Mouse (Mus musculus) lung, embryonic 14.5 days (tissue): ENCODE results near the gene Atp6v1g2. TPM values are rescaled to one million over a fixed set of nuclear protein-coding genes. Genes with fewer than 3 reads are reported as not detected.
"Not testable (repeated sequence)": the region's sequence is repeated elsewhere in the genome, so short reads cannot be mapped to it uniquely, and the experiment has no call there.

Source experiments
- ATAC-seq: fragments of 200-750 bp; cut with Nextera tagmentation; 2 replicates; pipeline ENCODE4 v1.8.0; 2017; ENCODE audit warnings: mild to moderate bottlenecking, moderate TSS enrichment, moderate library complexity; ENCODE audit not compliant: insufficient read depth
- DNase-seq: peaks from one replicate; pipeline ENCODE4 v3.0.0-alpha.2; 2015
- H3K27ac ChIP-seq: fragments of 300-500 bp; sonication (generic); 2 replicates; pipeline ENCODE4 v1.5.1; 2014; ENCODE audit warnings: low read depth, mild to moderate bottlenecking, moderate library complexity
- H3K27me3 ChIP-seq: fragments of 300-500 bp; sonication (generic); 2 replicates; pipeline ENCODE4 v1.6.1; 2014; ENCODE audit warnings: low read length, control low read depth; ENCODE audit not compliant: insufficient read depth
- H3K36me3 ChIP-seq: fragments of 300-500 bp; sonication (generic); 2 replicates; pipeline ENCODE4 v1.6.1; 2014; ENCODE audit warnings: control low read depth; ENCODE audit not compliant: insufficient read depth
- H3K4me1 ChIP-seq: fragments of 300-500 bp; sonication (generic); 2 replicates; pipeline ENCODE4 v1.6.1; 2014; ENCODE audit warnings: antibody characterized with exemption, control low read depth; ENCODE audit not compliant: insufficient read depth
- H3K4me2 ChIP-seq: fragments of 300-500 bp; sonication (generic); 2 replicates; pipeline ENCODE4 v1.6.1; 2014; ENCODE audit warnings: mild to moderate bottlenecking
- H3K4me3 ChIP-seq: fragments of 300-500 bp; sonication (generic); 2 replicates; pipeline ENCODE4 v1.5.1; 2014; ENCODE audit warnings: low read depth, low read length
- H3K9ac ChIP-seq: fragments of 300-500 bp; sonication (generic); 2 replicates; pipeline ENCODE4 v1.6.1; 2014
- H3K9me3 ChIP-seq: fragments of 300-500 bp; sonication (generic); 2 replicates; pipeline ENCODE4 v1.6.1; 2016; ENCODE audit warnings: low read depth, low read length, control low read depth
- CTCF ChIP-seq: IDR thresholded peaks from 2 replicates; pipeline ENCODE4 v1.5.1; 2016; ENCODE audit warnings: antibody characterized with exemption, low read depth
- WGBS: fragments of 180-500 bp; shearing (Covaris S2); extraction: QIAGEN DNeasy Blood & Tissue Kit; methylation state at CpG from one replicate; pipeline ENCODE4 v1.1.7; 2014; 5-methylcytosine and 5-hydroxymethylcytosine counted together
- polyA plus RNA-seq: library from polyadenylated mRNA; unstranded; fragments of >200 nt; fragmentation: Nextera tagmentation; extraction: Ambion mirVana; gene quantifications from 2 replicates; pipeline ENCODE4 v1.2.1, GENCODE M21; 2014

Gene Atp6v1g2
- polyA plus RNA-seq, 1 experiment from 2014 or later: 3.7 TPM

GRCm38 (mm10) chr17:35232043-35232442, 1.4 kb upstream of the Atp6v1g2 start:
- peaks cover 45% of the 10 kb centered on the region for H3K36me3 ChIP-seq
- TF ChIP-seq CTCF: peak; percentile 92
- H3K27me3 ChIP-seq: no peaks in the 10 kb centered on the region
- H3K9ac ChIP-seq: no peak overlapping the region
- H3K27ac ChIP-seq: no peak overlapping the region
- WGBS: 14% methylated on average over 12 of the region's 12 CpGs
- H3K4me3 ChIP-seq: no peak overlapping the region
- H3K4me1 ChIP-seq: peaks cover 13% of the 10 kb centered on the region; the same call in 1 of the 2 replicates
- no peak overlapping the region for H3K4me2 ChIP-seq
- H3K9me3 ChIP-seq: no peaks in the 10 kb centered on the region
- no peak for ATAC-seq
- peak; percentile 95 for DNase-seq

DNA sequence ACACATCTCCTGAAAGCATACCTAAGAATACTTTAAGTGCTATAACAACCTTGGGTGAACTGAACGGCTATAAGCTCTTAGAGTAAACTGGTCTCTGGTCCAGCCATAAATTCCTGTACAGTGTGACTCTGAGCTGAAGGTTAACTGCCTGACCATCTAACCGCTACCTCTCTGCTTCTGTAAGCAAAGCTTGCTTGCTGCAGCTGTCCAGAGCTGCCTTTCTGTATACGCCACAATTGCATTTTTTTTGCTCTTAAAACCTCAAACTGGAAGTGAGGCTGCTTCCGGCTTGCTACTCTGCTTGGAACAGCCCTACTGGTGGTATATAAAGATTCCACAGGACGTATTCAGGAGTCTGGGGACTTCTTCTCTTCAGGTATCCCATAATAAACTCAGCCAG, 801 bp upstream of the Atp6v1g2 start:
- peak overlapping the region; percentile 85; the same call in 1 of the 2 replicates for H3K27ac ChIP-seq
- peaks cover 13% of the 10 kb centered on the region; the same call in 1 of the 2 replicates for H3K4me1 ChIP-seq
- H3K4me2 ChIP-seq: peak overlapping the region; percentile 71; the same call in 1 of the 2 replicates
- peaks cover 42% of the 10 kb centered on the region for H3K36me3 ChIP-seq
- no peaks in the 10 kb centered on the region for H3K9me3 ChIP-seq
- TF ChIP-seq CTCF: no peak
- no peak for DNase-seq
- no peak overlapping the region for H3K9ac ChIP-seq
- no peak for ATAC-seq
- no peak overlapping the region for H3K4me3 ChIP-seq
- 68% methylated on average over 5 of the region's 5 CpGs for WGBS
- no peaks in the 10 kb centered on the region for H3K27me3 ChIP-seq

- peak overlapping the region; percentile 97 for H3K27ac ChIP-seq
- peak overlapping the region; percentile 71 for H3K4me2 ChIP-seq
- H3K9me3 ChIP-seq, H3K9ac ChIP-seq, H3K27me3 ChIP-seq, ATAC-seq, DNase-seq: not testable (repeated sequence)
- H3K4me3 ChIP-seq: peak overlapping the region; percentile 65
- H3K36me3 ChIP-seq: peaks cover 28% of the 10 kb centered on the region
- peaks cover 13% of the 10 kb centered on the region; the same call in 1 of the 2 replicates for H3K4me1 ChIP-seq
- 76% methylated on average over 7 of the region's 7 CpGs for WGBS
Measured at GRCm38 (mm10) chr17:35234090-35234489, 630 bp downstream of the Atp6v1g2 start.

DNA sequence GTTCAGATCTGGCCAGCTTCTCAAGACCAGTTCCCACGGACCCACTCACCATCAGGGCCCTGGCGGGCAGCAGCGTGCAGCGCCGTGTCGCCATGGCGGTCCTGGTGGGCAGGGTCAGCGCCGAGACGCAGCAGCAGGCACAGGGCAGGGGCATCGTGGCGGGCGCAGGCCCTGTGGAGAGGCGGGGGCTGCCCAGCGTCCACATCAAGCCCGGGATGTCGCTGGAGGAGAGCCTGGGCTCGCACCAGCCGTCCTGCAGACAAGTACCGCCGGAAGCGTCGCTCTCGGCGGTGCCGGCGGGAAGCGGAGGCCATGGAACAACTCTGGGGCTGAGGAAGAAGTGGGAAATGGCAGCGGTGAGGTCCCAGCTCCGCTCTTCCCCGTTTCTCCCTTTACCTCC, 1.4 kb downstream of the Atp6v1g2 start:
- DNase-seq (peak; percentile 76), ATAC-seq (peak; percentile 25)
- Histone ChIP-seq H3K4me2 (peak overlapping the region; percentile 71), H3K27ac (peak overlapping the region; percentile 97), H3K36me3 (peaks cover 20% of the 10 kb centered on the region), H3K4me3 (peak overlapping the region; percentile 65), H3K9me3 (no peaks in the 10 kb centered on the region), H3K27me3 (no peaks in the 10 kb centered on the region), H3K4me1 (peaks cover 13% of the 10 kb centered on the region; the same call in 1 of the 2 replicates), H3K9ac (peak overlapping the region; percentile 86)
- 4% methylated on average over 31 of the region's 31 CpGs for WGBS
- TF ChIP-seq CTCF: no peak

DNA sequence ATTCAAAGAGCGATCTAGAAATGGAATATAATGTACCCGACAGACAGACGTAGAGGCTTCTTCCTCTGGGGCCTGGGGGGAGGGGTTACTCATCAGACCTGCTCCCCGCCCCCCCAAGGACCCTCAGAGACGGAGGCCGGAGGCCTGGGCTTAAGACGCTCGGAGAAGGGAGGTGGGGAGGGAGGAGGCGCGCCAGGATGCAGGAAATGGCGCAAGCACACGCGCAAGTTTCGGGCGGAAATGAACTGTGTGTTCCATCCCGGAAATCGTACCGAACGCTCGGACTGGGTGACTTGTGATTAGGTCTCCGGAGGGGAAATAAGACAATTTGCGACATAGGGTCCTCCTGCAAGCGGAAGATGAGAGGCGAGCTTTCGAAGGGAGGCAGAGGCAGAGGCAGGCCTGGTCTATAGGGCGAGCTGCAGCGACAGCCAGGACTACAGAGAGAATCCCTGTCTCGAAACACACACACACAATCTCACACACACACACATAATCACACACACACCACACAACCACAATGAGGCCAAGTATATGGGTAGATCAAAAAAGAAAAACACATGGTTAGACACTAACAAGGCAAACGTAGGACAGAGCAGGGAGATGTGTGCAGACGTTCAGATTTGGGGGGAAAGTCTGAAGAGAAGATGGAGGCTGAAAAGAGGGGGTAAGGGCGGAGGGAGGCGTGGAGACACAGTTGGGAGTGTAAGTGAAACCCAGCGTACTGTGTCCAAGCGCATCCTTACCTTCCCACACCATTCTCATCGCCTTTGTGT, 2.3 kb downstream of the Atp6v1g2 start, which contains the start of gene Nfkbil1:
TSS of gene Nfkbil1 (minus strand) at position 179 of the 776 bp plus-strand sequence.
- no peaks in the 10 kb centered on the region for H3K27me3 ChIP-seq
- peak within 1 kb of the TSS; percentile 65 for H3K4me3 ChIP-seq
- peak within 1 kb of the TSS; percentile 86 for H3K9ac ChIP-seq
- TF ChIP-seq CTCF: no peak
- H3K4me1 ChIP-seq: peaks cover 16% of the 10 kb centered on the region; the same call in 1 of the 2 replicates
- H3K4me2 ChIP-seq: peak within 1 kb of the TSS; percentile 71
- WGBS: under 1% methylated on average over 35 of the region's 35 CpGs
- H3K36me3 ChIP-seq: peaks cover 13% of the 10 kb centered on the region
- ATAC-seq: peak; percentile 85
- peak; percentile 97 for DNase-seq
- H3K9me3 ChIP-seq: no peaks in the 10 kb centered on the region
- H3K27ac ChIP-seq: peak within 1 kb of the TSS; percentile 97

GRCm38 (mm10) chr17:35236390-35236746, 2.9 kb downstream of the Atp6v1g2 start:
- Histone ChIP-seq H3K9me3 (no peaks in the 10 kb centered on the region), H3K9ac (peak overlapping the region; percentile 86), H3K4me1 (peaks cover 19% of the 10 kb centered on the region; the same call in 1 of the 2 replicates), H3K27me3 (no peaks in the 10 kb centered on the region), H3K27ac (peak overlapping the region; percentile 97), H3K4me3 (peak overlapping the region; percentile 65), H3K4me2 (peak overlapping the region; percentile 71), H3K36me3 (peaks cover 8% of the 10 kb centered on the region; the same call in 1 of the 2 replicates)
- peak; percentile 99 for TF ChIP-seq CTCF
- ATAC-seq: peak; percentile 53
- DNase-seq: peak; percentile 97
- under 1% methylated on average over 18 of the region's 18 CpGs for WGBS

DNA sequence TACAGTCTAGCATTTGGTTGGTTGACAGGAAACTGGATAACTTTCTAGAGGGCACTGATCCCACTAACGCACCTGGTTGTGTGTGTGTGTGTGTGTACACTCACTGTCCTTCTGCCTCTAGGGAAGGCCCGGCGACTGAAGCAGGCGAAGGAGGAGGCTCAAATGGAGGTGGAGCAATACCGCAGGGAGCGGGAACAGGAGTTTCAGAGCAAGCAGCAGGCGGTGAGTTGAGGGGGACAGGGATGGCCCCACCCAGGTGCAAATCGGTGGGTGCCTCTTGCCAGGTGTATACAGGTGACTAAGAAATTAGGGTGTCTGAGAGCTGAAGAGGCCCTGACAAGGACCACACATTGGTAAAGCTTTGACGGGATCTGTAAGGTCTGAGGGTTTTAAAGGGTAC, 3.5 kb downstream of the Atp6v1g2 start:
- H3K9me3 ChIP-seq: no peaks in the 10 kb centered on the region
- 72% methylated on average over 9 of the region's 9 CpGs for WGBS
- no peaks in the 10 kb centered on the region for H3K27me3 ChIP-seq
- no peak overlapping the region for H3K9ac ChIP-seq
- no peak for TF ChIP-seq CTCF
- ATAC-seq (no peak), DNase-seq (no peak)
- peaks cover 7% of the 10 kb centered on the region; the same call in 1 of the 2 replicates for H3K36me3 ChIP-seq
- H3K27ac ChIP-seq: no peak overlapping the region
- no peak overlapping the region for H3K4me2 ChIP-seq
- no peak overlapping the region for H3K4me3 ChIP-seq
- peaks cover 19% of the 10 kb centered on the region; the same call in 1 of the 2 replicates for H3K4me1 ChIP-seq
